20 mouse cellular contexts compared by ENCODE assay signal in the genomic region with DNA sequence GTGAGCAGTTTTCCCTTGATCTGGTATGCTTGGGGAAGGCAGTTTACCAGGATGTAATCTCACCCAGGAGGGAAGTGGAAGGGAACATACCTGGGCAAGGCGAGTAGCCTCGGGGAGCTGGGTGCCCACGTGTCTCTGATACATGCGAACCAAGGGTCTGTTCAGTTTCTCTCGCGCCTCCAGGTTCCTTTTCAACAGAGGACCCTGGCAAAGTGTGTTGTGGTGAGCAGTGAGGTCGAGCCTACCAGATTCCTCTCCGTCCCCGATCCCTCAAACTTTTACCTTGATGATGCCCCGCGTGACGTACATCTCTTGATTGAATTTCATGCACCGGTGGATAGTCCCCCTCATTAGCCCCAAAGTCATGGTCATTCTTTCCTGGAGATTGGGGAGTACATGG. TPM values are rescaled to one million over a fixed set of nuclear protein-coding genes. Genes with fewer than 3 reads are reported as not detected.
A peak's percentile ranks its signal among the peaks of the same experiment; 100 is the strongest.
DNase-seq lines count a peak whose midpoint lies in the region; ATAC-seq and TF ChIP-seq lines count a peak whose summit lies in the region.
"Had no signal": no experiment of that assay in that cellular context is flagged by ENCODE, and none has a peak within 500 bp of the region (broad histone marks: within the 10 kb centered on the region; RNA-seq: fewer than 3 reads in every experiment).

No protein-coding gene starts in this region.

- H3K27ac ChIP-seq in hindbrain, embryonic 13.5 days, result no peak overlapping the region
- no peak overlapping the region for H3K27ac ChIP-seq in hindbrain, embryonic 11.5 days (ENCODE audit: low read depth, low read length)
- H3K27ac ChIP-seq in cortical plate, adult 2 months (ENCODE audit: insufficient read depth, low read length), result no peak overlapping the region
- no peak overlapping the region for H3K27ac ChIP-seq in forebrain, postnatal 0 days (ENCODE audit: low read depth, low read length)
- H3K27ac ChIP-seq in midbrain, embryonic 16.5 days (ENCODE audit: low read length), result no peak overlapping the region
- H3K27ac ChIP-seq in kidney, embryonic 14.5 days (ENCODE audit: low read depth, low read length), result no peak overlapping the region
- H3K27ac ChIP-seq: embryonic facial prominence, embryonic 15.5 days; heart, embryonic 15.5 days; intestine, embryonic 15.5 days had no signal

- no peaks in the 10 kb centered on the region for H3K9me3 ChIP-seq in hindbrain, embryonic 13.5 days
- H3K9me3 ChIP-seq in hindbrain, embryonic 11.5 days (ENCODE audit: control insufficient read depth, low read length), result no peaks in the 10 kb centered on the region
- H3K9me3 ChIP-seq in forebrain, postnatal 0 days (ENCODE audit: low read length), result no peaks in the 10 kb centered on the region
- no peaks in the 10 kb centered on the region for H3K9me3 ChIP-seq in midbrain, embryonic 16.5 days (replicated peaks; ENCODE audit: control insufficient read depth, low read length, poor library complexity, severe bottlenecking)
- H3K9me3 ChIP-seq in kidney, embryonic 14.5 days (ENCODE audit: control insufficient read depth, low read length), result no peaks in the 10 kb centered on the region
- H3K9me3 ChIP-seq: embryonic facial prominence, embryonic 15.5 days; heart, embryonic 15.5 days; intestine, embryonic 15.5 days had no signal

- no peak for TF ChIP-seq POLR2A in cortical plate, adult 2 months (IDR thresholded peaks at IDR 0.05; ENCODE audit: extremely low read depth, insufficient read depth, low read length)

- H3K4me2 ChIP-seq in hindbrain, embryonic 13.5 days, result peak overlapping the region; percentile 67
- H3K4me2 ChIP-seq in hindbrain, embryonic 11.5 days (replicated peaks; ENCODE audit: low read depth, low read length), result no peak overlapping the region
- H3K4me2 ChIP-seq in forebrain, postnatal 0 days (ENCODE audit: low read depth), result peak overlapping the region; percentile 64
- peak overlapping the region; percentile 58 for H3K4me2 ChIP-seq in midbrain, embryonic 16.5 days (ENCODE audit: low read length)
- no peak overlapping the region for H3K4me2 ChIP-seq in kidney, embryonic 14.5 days (replicated peaks; ENCODE audit: low read depth, low read length)

- no peak for ATAC-seq in hindbrain, embryonic 13.5 days (ENCODE audit: low FRiP score)
- no peak for ATAC-seq in hindbrain, embryonic 11.5 days (ENCODE audit: low FRiP score)
- no peak for ATAC-seq in forebrain, postnatal 0 days
- ATAC-seq in midbrain, embryonic 16.5 days, result no peak
- ATAC-seq in kidney, embryonic 14.5 days (ENCODE audit: low FRiP score, low TSS enrichment), result no peak

- no peak for TF ChIP-seq CTCF in cortical plate, adult 2 months (IDR thresholded peaks at IDR 0.05; ENCODE audit: extremely low read depth, insufficient read depth, low read length)
- no peak for TF ChIP-seq CTCF in forebrain, postnatal 0 days (IDR thresholded peaks at IDR 0.05; ENCODE audit: low read depth)

- DNase-seq in hindbrain, embryonic 11.5 days (ENCODE audit: low spot score), result no peak
- DNase-seq in forebrain, postnatal 0 days, result no peak
- DNase-seq in cerebellum, adult 11 months, result no peak
- DNase-seq: adrenal gland, postnatal 36 days; cerebellum, postnatal 36 days; gastrocnemius, postnatal 36 days; kidney, postnatal 14 days had no signal

- peak overlapping the region; percentile 68; the same call in 1 of the 2 replicates for H3K9ac ChIP-seq in hindbrain, embryonic 13.5 days
- no peak overlapping the region for H3K9ac ChIP-seq in hindbrain, embryonic 11.5 days (ENCODE audit: low read depth, low read length)
- no peak overlapping the region for H3K9ac ChIP-seq in forebrain, postnatal 0 days
- H3K9ac ChIP-seq in midbrain, embryonic 16.5 days (ENCODE audit: low read depth, low read length), result peak overlapping the region; percentile 58
- H3K9ac ChIP-seq in kidney, embryonic 14.5 days (ENCODE audit: low read depth, low read length), result no peak overlapping the region
- H3K9ac ChIP-seq: embryonic facial prominence, embryonic 15.5 days; heart, embryonic 15.5 days; intestine, embryonic 15.5 days had no signal

- peaks cover 16% of the 10 kb centered on the region for H3K4me1 ChIP-seq in hindbrain, embryonic 13.5 days (replicated peaks)
- no peaks in the 10 kb centered on the region for H3K4me1 ChIP-seq in hindbrain, embryonic 11.5 days (replicated peaks; ENCODE audit: control insufficient read depth, insufficient read depth, low read length)
- no peaks in the 10 kb centered on the region for H3K4me1 ChIP-seq in cortical plate, adult 2 months (ENCODE audit: control insufficient read depth, insufficient read depth, low read length)
- H3K4me1 ChIP-seq in forebrain, postnatal 0 days (ENCODE audit: insufficient read depth), result no peaks in the 10 kb centered on the region
- peaks cover 17% of the 10 kb centered on the region for H3K4me1 ChIP-seq in midbrain, embryonic 16.5 days (ENCODE audit: control insufficient read depth, insufficient read depth, low read length)
- H3K4me1 ChIP-seq in kidney, embryonic 14.5 days (ENCODE audit: control insufficient read depth, insufficient read depth, low read length), result peaks cover 6% of the 10 kb centered on the region; the same call in 1 of the 2 replicates

- WGBS in hindbrain, embryonic 13.5 days, result 78% methylated on average over 13 of the region's 13 CpGs
- 79% methylated on average over 13 of the region's 13 CpGs for WGBS in hindbrain, embryonic 11.5 days
- 85% methylated on average over 13 of the region's 13 CpGs for WGBS in forebrain, postnatal 0 days
- 81% methylated on average over 13 of the region's 13 CpGs for WGBS in midbrain, embryonic 16.5 days
- WGBS in kidney, embryonic 14.5 days, result 78% methylated on average over 13 of the region's 13 CpGs

- H3K4me3 ChIP-seq in hindbrain, embryonic 13.5 days, result peak overlapping the region; percentile 44; the same call in 1 of the 2 replicates
- no peak overlapping the region for H3K4me3 ChIP-seq in hindbrain, embryonic 11.5 days (ENCODE audit: low read depth, low read length)
- peak overlapping the region; percentile 42; the same call in 1 of the 2 replicates for H3K4me3 ChIP-seq in cortical plate, adult 2 months (ENCODE audit: insufficient read depth, low read length)
- peak overlapping the region; percentile 41 for H3K4me3 ChIP-seq in forebrain, postnatal 0 days (ENCODE audit: low read depth, low read length)
- peak overlapping the region; percentile 44 for H3K4me3 ChIP-seq in midbrain, embryonic 16.5 days (ENCODE audit: low read depth, low read length)
- no peak overlapping the region for H3K4me3 ChIP-seq in kidney, embryonic 14.5 days (ENCODE audit: low read length)

- H3K27me3 ChIP-seq in hindbrain, embryonic 13.5 days, result peaks cover 17% of the 10 kb centered on the region
- peaks cover 4% of the 10 kb centered on the region; the same call in 1 of the 2 replicates for H3K27me3 ChIP-seq in hindbrain, embryonic 11.5 days (ENCODE audit: control insufficient read depth, insufficient read depth, low read length)
- H3K27me3 ChIP-seq in forebrain, postnatal 0 days (ENCODE audit: insufficient read depth, low read length), result no peaks in the 10 kb centered on the region
- H3K27me3 ChIP-seq in midbrain, embryonic 16.5 days (ENCODE audit: control insufficient read depth, insufficient read depth, low read depth, low read length), result peaks cover 3% of the 10 kb centered on the region; the same call in 1 of the 2 replicates
- H3K27me3 ChIP-seq in kidney, embryonic 14.5 days (ENCODE audit: control insufficient read depth, insufficient read depth, low read length), result no peaks in the 10 kb centered on the region
- H3K27me3 ChIP-seq: embryonic facial prominence, embryonic 15.5 days; intestine, embryonic 15.5 days had no signal

- no peaks in the 10 kb centered on the region for H3K36me3 ChIP-seq in hindbrain, embryonic 13.5 days
- no peaks in the 10 kb centered on the region for H3K36me3 ChIP-seq in hindbrain, embryonic 11.5 days (ENCODE audit: control insufficient read depth, insufficient read depth, low read length)
- no peaks in the 10 kb centered on the region for H3K36me3 ChIP-seq in forebrain, postnatal 0 days (ENCODE audit: insufficient read depth)
- H3K36me3 ChIP-seq in midbrain, embryonic 16.5 days (ENCODE audit: control insufficient read depth, insufficient read depth, low read length), result no peaks in the 10 kb centered on the region
- no peaks in the 10 kb centered on the region for H3K36me3 ChIP-seq in kidney, embryonic 14.5 days (ENCODE audit: control insufficient read depth, insufficient read depth, low read length)
- H3K36me3 ChIP-seq: embryonic facial prominence, embryonic 15.5 days; heart, embryonic 15.5 days; intestine, embryonic 15.5 days had no signal

RNA-seq across cellular contexts. Expression of gene Ccdc105, which starts 4.7 kb away (rescaled TPM):
- 0.19 and 0.48 TPM in 2 replicates for polyA plus RNA-seq in hindbrain, embryonic 13.5 days (2015; fragmentation: Nextera tagmentation; extraction: Ambion mirVana)
- polyA plus RNA-seq in hindbrain, embryonic 11.5 days (2014; fragmentation: Nextera tagmentation; extraction: Ambion mirVana), result not detected in 2 replicates
- polyA plus RNA-seq in cortical plate, adult 2 months (2012; rRNA removed), result 0.19 TPM in 2 replicates
- total RNA-seq in forebrain, postnatal 0 days (2014; rRNA removed), result not detected in 2 replicates
- polyA plus RNA-seq in forebrain, postnatal 0 days (2015; fragmentation: Nextera tagmentation; extraction: Ambion mirVana), result 0.16 and 0.17 TPM in 2 replicates
- polyA plus RNA-seq in midbrain, embryonic 16.5 days (2015; fragmentation: Nextera tagmentation; extraction: Ambion mirVana), result 0.32 and 0.65 TPM in 2 replicates
- polyA plus RNA-seq in kidney, embryonic 14.5 days (2014; fragmentation: Nextera tagmentation; extraction: Ambion mirVana), result not detected in 2 replicates
- total RNA-seq: adrenal gland, postnatal 36 days; gastrocnemius, postnatal 36 days; megakaryocyte, adult 5-6 weeks had no signal
- polyA plus RNA-seq: heart, embryonic 15.5 days; limb, embryonic 11.5 days; small intestine, adult 2 months; stomach, embryonic 16.5 days had no signal

RNA-seq across cellular contexts. Expression of gene Casp14, which starts 30.1 kb away (rescaled TPM):
- not detected in 2 replicates for polyA plus RNA-seq in hindbrain, embryonic 13.5 days (2015; fragmentation: Nextera tagmentation; extraction: Ambion mirVana)
- polyA plus RNA-seq in hindbrain, embryonic 11.5 days (2014; fragmentation: Nextera tagmentation; extraction: Ambion mirVana), result not detected in 2 replicates
- polyA plus RNA-seq in cortical plate, adult 2 months (2012; rRNA removed), result not detected in 2 replicates
- not detected in 2 replicates for total RNA-seq in forebrain, postnatal 0 days (2014; rRNA removed)
- polyA plus RNA-seq in forebrain, postnatal 0 days (2015; fragmentation: Nextera tagmentation; extraction: Ambion mirVana), result not detected in 2 replicates
- not detected in 2 replicates for polyA plus RNA-seq in midbrain, embryonic 16.5 days (2015; fragmentation: Nextera tagmentation; extraction: Ambion mirVana)
- not detected in 2 replicates for polyA plus RNA-seq in kidney, embryonic 14.5 days (2014; fragmentation: Nextera tagmentation; extraction: Ambion mirVana)
- total RNA-seq: adrenal gland, postnatal 36 days; gastrocnemius, postnatal 36 days; layer of hippocampus, postnatal 25 days; megakaryocyte, adult 5-6 weeks had no signal
- polyA plus RNA-seq: heart, embryonic 15.5 days; small intestine, adult 2 months; urinary bladder, adult 2 months had no signal

RNA-seq across cellular contexts. Expression of gene Slc1a6, which starts 32.1 kb away (rescaled TPM):
- 8.3 and 9.8 TPM in 2 replicates for polyA plus RNA-seq in hindbrain, embryonic 13.5 days (2015; fragmentation: Nextera tagmentation; extraction: Ambion mirVana)
- polyA plus RNA-seq in hindbrain, embryonic 11.5 days (2014; fragmentation: Nextera tagmentation; extraction: Ambion mirVana), result 0.63 and 1.2 TPM in 2 replicates
- 8.8 and 10.0 TPM in 2 replicates for polyA plus RNA-seq in cortical plate, adult 2 months (2012; rRNA removed)
- total RNA-seq in forebrain, postnatal 0 days (2014; rRNA removed), result 16.6 and 19.1 TPM in 2 replicates
- 10.7 and 15.5 TPM in 2 replicates for polyA plus RNA-seq in forebrain, postnatal 0 days (2015; fragmentation: Nextera tagmentation; extraction: Ambion mirVana)
- 16.8 and 23.9 TPM in 2 replicates for polyA plus RNA-seq in midbrain, embryonic 16.5 days (2015; fragmentation: Nextera tagmentation; extraction: Ambion mirVana)
- polyA plus RNA-seq in kidney, embryonic 14.5 days (2014; fragmentation: Nextera tagmentation; extraction: Ambion mirVana), result 0.27 and 0.84 TPM in 2 replicates
- total RNA-seq: adrenal gland, postnatal 36 days; gastrocnemius, postnatal 36 days; megakaryocyte, adult 5-6 weeks had no signal

Comparison
In these comparisons a context has a peak if more than half of its experiments do, and no peak if none do; other contexts are left out.
1. H3K4me2 ChIP-seq: peak in hindbrain, embryonic 13.5 days (single experiment), forebrain, postnatal 0 days (single experiment) and midbrain, embryonic 16.5 days (single experiment); none in hindbrain, embryonic 11.5 days (single experiment) and kidney, embryonic 14.5 days (single experiment).
2. H3K4me3 ChIP-seq: peak in hindbrain, embryonic 13.5 days (single experiment), cortical plate, adult 2 months (single experiment), forebrain, postnatal 0 days (single experiment) and midbrain, embryonic 16.5 days (single experiment); none in hindbrain, embryonic 11.5 days (single experiment) and kidney, embryonic 14.5 days (single experiment).
3. H3K9ac ChIP-seq: peak in hindbrain, embryonic 13.5 days (single experiment) and midbrain, embryonic 16.5 days (single experiment); none in hindbrain, embryonic 11.5 days (single experiment), forebrain, postnatal 0 days (single experiment) and kidney, embryonic 14.5 days (single experiment).